Mouse (Mus musculus) ES-Bruce4 (cell line): ENCODE measurements at regions not wholly inside any gene's neighbourhood (a gene's known extent, or its start where the extent isn't known, plus 50 kb on each side); places are given as distances from the start of the nearest gene placed in this dataset.

Experiments
- H3K27ac ChIP-seq: 2 replicates; pipeline ENCODE4 v1.5.1; 2012; ENCODE audit warnings: low read length, inconsistent platforms; ENCODE audit not compliant: insufficient read depth
- H3K27me3 ChIP-seq: 2 replicates; pipeline ENCODE4 v1.6.1; 2012; ENCODE audit warnings: mild to moderate bottlenecking, low read length, inconsistent platforms; ENCODE audit not compliant: control insufficient read depth, poor library complexity, insufficient read depth, severe bottlenecking
- H3K36me3 ChIP-seq: 2 replicates; pipeline ENCODE4 v1.6.1; 2012; ENCODE audit warnings: inconsistent platforms, mild to moderate bottlenecking, low read length, moderate library complexity; ENCODE audit not compliant: control insufficient read depth, poor library complexity, insufficient read depth, severe bottlenecking
- H3K4me1 ChIP-seq: one replicate; pipeline ENCODE4 v1.8.1; 2011; ENCODE audit warnings: low read length; ENCODE audit not compliant: control insufficient read depth, insufficient read depth
- H3K4me3 ChIP-seq: 2 replicates; pipeline ENCODE4 v1.5.1; 2011; ENCODE audit warnings: low read depth, mild to moderate bottlenecking, low read length
- H3K9ac ChIP-seq: 2 replicates; pipeline ENCODE4 v1.6.1; 2012; ENCODE audit warnings: low read depth, mild to moderate bottlenecking, inconsistent platforms; ENCODE audit not compliant: poor library complexity, severe bottlenecking
- H3K9me3 ChIP-seq: replicated peaks from 2 replicates; pipeline ENCODE4 v1.6.1; 2012; ENCODE audit warnings: mild to moderate bottlenecking, low read length, inconsistent platforms; ENCODE audit not compliant: control insufficient read depth, poor library complexity, insufficient read depth, severe bottlenecking
- CTCF ChIP-seq: IDR thresholded peaks from one replicate; pipeline ENCODE4 v1.8.1; 2011; ENCODE audit warnings: low read depth, low read length
- EP300 ChIP-seq: IDR thresholded peaks from 2 replicates; pipeline ENCODE4 v1.6.1; 2011; ENCODE audit warnings: low read depth, low read length; ENCODE audit not compliant: insufficient read depth
- POLR2A ChIP-seq: IDR thresholded peaks from one replicate; pipeline ENCODE4 v1.8.1; 2011; ENCODE audit warnings: low read length; ENCODE audit not compliant: insufficient read depth

DNA sequence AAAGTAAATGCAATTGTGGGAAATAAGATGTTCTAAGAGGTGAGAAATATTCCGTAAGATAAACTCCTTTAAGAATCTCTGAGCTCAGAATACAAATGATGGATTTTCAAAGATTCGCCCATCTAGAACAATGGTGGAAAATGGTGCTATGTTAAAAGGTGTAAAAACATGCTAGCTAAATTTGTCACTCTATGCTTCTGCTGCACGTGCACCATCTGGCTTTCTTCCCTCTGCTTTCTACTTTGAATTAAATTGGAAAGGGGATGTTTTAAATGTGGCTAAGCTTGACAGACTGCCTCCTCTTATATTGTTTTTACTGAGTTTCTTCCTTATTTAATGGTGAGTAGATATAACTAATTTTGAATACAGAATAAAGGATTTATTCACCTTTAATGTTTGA is 887.7 kb upstream of the Map3k7 start:
- no peak for TF ChIP-seq POLR2A
- no peaks in the 10 kb centered on the region for H3K36me3 ChIP-seq
- no peaks in the 10 kb centered on the region for H3K4me1 ChIP-seq
- H3K27ac ChIP-seq: no peak overlapping the region
- no peak overlapping the region for H3K9ac ChIP-seq
- no peak overlapping the region for H3K4me3 ChIP-seq
- H3K27me3 ChIP-seq: no peaks in the 10 kb centered on the region
- no peaks in the 10 kb centered on the region for H3K9me3 ChIP-seq

DNA sequence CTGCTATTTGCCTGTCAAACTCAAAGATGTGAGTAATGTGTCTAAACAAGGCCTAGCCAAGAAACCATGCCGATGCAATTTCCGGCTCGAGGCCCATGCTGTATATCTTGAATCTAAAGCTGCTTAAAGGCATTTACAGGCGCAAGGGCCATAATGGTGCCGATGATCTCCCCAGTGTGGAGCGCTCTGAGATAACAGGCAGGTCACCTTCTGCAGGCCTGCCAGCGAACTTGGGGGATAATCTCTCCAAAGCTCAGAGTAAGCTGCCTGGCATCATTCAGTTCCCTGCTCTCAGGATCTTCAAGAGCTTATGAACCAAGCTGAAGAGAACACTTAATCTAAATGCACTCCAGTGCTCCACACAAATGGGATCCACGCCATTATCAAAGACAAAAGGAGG is 842.3 kb upstream of the Map3k7 start:
- no peak overlapping the region for H3K9ac ChIP-seq
- no peak overlapping the region for H3K4me3 ChIP-seq
- H3K36me3 ChIP-seq: no peaks in the 10 kb centered on the region
- no peak for TF ChIP-seq EP300
- TF ChIP-seq CTCF: no peak
- TF ChIP-seq POLR2A: no peak
- no peaks in the 10 kb centered on the region for H3K4me1 ChIP-seq
- H3K27me3 ChIP-seq: no peaks in the 10 kb centered on the region
- no peaks in the 10 kb centered on the region for H3K9me3 ChIP-seq
- H3K27ac ChIP-seq: no peak overlapping the region

DNA sequence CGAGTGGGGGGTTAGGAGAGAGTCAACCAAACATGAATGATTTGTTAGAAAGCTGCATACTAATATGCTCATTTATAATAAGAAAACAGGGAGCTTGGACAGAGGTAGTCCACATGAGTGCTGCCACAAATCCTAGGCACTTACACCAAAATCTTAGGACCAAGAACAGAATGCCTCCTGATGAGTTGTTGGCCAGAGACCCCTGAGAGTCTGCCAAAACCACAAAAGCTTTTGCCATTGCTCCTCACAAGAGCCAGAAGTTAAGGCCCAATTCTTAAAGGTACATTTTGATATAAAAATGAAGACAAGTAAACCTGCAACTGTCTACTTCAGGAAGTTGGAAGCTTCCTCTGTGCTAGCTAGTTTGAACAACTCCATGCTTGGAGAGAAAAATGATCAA is 820.7 kb upstream of the Map3k7 start:
- H3K4me3 ChIP-seq: no peak overlapping the region
- no peaks in the 10 kb centered on the region for H3K36me3 ChIP-seq
- no peak overlapping the region for H3K27ac ChIP-seq
- TF ChIP-seq POLR2A (no peak), EP300 (no peak), CTCF (no peak)
- no peak overlapping the region for H3K9ac ChIP-seq
- H3K9me3 ChIP-seq: no peaks in the 10 kb centered on the region
- no peaks in the 10 kb centered on the region for H3K27me3 ChIP-seq
- no peaks in the 10 kb centered on the region for H3K4me1 ChIP-seq

DNA sequence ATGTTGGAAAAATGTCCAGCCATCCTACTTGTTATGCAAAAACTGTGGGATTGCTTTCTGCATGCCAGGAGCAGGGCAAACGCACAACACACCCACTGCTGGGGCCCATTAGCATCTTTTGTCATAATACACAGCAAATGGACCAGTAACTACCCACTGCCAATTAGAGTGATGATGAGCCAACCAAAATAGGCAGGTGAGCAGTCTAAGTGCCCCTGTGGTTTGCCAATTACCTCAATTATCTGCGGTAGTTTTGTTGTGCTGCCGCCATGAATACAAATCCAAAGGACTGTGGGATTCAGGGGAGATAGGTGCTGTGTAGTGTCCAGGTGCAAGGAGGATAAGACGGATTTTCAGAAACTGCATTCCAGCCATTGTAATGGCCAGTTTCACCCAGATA is 796.5 kb upstream of the Map3k7 start:
- Histone ChIP-seq H3K27me3 (no peaks in the 10 kb centered on the region), H3K9ac (no peak overlapping the region), H3K4me1 (no peaks in the 10 kb centered on the region), H3K36me3 (no peaks in the 10 kb centered on the region), H3K9me3 (no peaks in the 10 kb centered on the region), H3K4me3 (no peak overlapping the region), H3K27ac (no peak overlapping the region)
- TF ChIP-seq EP300 (no peak), POLR2A (no peak), CTCF (no peak)

DNA sequence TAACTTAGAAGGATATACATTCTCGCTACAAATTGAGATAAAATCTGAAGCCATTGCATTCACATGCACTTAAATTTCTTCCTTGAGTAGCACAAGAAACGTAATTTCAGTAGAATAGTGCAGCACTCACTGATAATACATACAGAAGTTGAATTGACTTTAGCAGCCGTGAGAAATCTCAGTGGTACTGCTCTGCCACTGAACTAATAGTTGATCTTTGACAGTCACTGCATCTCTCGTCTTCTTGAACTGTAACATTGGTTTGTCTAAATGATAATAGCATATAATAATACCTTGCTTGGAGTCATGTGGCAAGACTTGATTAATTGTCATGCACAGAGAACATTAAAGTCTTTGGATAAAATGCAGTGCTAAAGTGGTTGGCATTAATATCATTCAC is 795.5 kb upstream of the Map3k7 start:
- Histone ChIP-seq H3K4me1 (no peaks in the 10 kb centered on the region), H3K9ac (no peak overlapping the region), H3K36me3 (no peaks in the 10 kb centered on the region), H3K4me3 (no peak overlapping the region), H3K27ac (no peak overlapping the region), H3K9me3 (no peaks in the 10 kb centered on the region), H3K27me3 (no peaks in the 10 kb centered on the region)
- TF ChIP-seq CTCF (no peak), EP300 (no peak), POLR2A (no peak)

DNA sequence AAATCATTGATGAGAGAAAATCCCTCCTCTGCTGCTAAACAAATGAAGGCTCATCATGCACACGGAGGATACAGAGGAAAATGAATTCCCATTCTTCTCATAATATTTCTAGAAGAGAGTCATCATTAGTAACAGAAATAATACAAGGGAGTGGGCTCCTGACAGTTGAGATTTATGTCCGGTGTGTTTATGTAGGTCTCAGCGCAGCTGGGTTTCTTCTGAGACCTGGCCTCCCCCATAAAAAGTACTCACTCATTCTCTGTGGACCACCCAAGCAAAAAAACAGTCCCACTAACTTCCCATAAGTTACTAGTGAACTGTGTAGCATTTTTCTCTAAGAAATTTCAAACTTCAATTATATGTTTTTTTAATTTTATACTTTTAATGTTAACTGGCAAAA is 792.7 kb upstream of the Map3k7 start:
- no peaks in the 10 kb centered on the region for H3K27me3 ChIP-seq
- no peaks in the 10 kb centered on the region for H3K4me1 ChIP-seq
- H3K36me3 ChIP-seq: no peaks in the 10 kb centered on the region
- H3K9ac ChIP-seq: no peak overlapping the region
- TF ChIP-seq CTCF: no peak
- no peak for TF ChIP-seq EP300
- TF ChIP-seq POLR2A: no peak
- no peak overlapping the region for H3K4me3 ChIP-seq
- H3K27ac ChIP-seq: no peak overlapping the region
- H3K9me3 ChIP-seq: no peaks in the 10 kb centered on the region
